Mouse (Mus musculus): ENCODE data around the gene Smyd1. TPM values are rescaled to one million over a fixed set of nuclear protein-coding genes. Genes with fewer than 3 reads are reported as not detected.
A peak's percentile ranks its signal among the peaks of the same experiment; 100 is the strongest.

Gene Smyd1
- 0.31 and 0.52 TPM in 2 replicates for polyA plus RNA-seq (2015; fragmentation: Nextera tagmentation; extraction: Ambion mirVana)

DNA sequence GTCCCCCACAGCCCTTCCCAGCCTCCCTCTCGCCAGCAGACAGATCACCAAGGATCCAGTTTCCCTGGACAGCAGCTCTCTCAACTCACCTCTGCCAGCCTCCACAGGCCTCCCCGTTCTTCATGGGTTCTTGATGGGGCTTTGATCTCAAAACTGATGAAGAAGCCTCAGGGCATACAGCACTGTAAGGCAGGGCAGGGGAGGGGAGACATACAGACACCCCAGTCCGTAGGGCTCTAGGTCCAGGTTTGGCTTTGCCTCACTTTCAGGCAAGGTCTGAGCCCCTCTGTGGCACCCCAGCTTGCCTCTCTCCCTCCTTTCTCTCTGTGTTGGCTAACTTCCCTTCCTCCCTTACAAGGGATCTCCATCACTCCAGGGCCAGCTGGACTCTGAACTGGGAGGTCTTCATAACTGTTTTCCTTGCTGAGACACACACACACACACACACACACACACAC, at the start of gene Smyd1:
Smyd1 (minus strand) TSS at position 408 of the 458 bp plus-strand sequence.

DNA sequence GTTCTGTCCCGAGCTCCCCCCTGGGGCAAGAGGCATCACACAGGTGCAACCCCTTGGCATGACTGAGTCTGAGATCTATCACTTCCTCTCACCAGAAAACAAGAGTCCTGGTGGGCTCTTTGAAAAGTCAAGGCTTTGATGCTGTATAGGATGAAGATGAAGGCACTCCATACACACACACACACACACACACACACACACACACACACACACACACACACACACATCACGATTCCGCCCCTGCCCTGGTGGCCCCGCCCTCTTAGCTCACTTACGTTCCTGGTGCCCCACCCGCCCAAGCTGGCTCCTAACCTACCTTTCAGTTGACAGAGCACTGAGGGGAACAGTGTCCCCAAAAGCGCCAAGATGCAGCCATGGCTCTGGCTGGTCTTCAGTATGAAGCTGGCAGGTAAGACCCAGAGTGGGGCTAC, 473 bp upstream of the Smyd1 start, which contains the start of gene Cd8b1:
Cd8b1 (plus strand) TSS at position 298 of the 431 bp plus-strand sequence.

DNA sequence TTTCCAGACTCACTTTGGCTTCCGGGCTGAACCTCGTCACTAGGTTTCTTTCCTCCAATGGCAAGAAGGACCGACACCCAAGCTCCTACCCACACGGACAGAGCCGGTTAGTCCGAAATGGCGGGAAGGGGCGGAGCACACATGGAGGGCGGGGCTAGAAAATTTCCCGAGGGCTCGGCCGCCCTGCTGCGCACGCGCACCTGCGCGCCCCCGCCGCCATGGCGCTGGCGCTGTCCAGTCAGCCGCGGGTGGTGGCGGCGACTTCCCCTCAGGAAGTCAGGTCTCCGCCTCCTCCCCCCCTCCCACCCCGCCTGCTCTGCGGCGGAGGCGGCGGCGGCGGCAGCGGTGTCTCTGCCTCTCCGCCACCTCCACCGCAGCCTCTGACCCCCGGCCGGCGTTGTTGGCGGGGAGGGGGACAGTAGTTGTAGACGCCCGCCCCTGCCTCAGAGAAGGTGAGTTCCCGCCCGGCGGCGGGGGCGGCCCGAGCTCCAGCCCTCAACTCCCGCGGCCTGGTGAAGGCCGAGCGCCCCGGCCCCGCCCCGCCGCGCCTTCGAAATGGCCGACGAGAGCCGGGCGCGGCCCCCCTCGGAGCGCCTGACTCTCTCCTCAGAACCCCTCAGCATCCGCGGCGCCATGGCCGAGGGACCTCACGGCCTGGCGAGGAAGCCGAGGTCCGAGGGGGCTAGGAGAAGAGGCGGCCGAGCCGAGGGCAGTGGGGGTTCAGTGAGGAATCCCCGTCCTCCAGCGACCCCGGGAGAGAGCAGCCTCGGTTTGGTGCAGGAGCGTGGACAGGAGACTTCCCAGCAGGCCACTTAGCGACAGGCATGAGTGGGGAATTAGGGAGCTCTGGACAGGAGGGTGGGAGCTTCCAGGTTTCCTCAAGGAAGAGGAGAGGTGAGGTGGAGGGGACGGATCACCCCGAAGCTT, 50.4 kb downstream of the Smyd1 start, which contains the start of gene Krcc1:
Krcc1 (plus strand) TSS at position 289 of the 927 bp plus-strand sequence.

DNA sequence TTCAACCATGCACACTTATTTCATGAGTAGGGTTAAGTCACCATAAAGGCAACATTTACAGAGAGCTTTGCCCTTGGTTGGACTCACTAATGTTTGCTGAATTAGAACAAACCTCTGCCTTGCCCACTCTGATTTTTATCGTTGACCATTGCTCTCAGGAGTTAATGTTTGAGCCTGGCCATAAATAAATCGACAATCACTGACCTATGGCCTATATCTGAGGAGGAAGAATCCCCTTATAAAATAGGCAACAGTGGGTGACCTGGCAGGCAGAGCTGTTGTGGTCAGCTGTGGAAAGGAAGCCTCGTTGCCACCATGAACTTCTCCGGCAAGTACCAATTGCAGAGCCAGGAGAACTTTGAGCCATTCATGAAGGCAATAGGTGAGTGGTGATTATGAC, 122.4 kb downstream of the Smyd1 start, which contains the start of gene Fabp1:
Fabp1 (plus strand) TSS at position 216 of the 400 bp plus-strand sequence.

Small RNA genes lying within 50 kb of the gene (microRNA-seq; reads per million reads assigned to microRNA genes)
- 17.3 reads per million, percentile 25 among the genes with 10 or more reads in this experiment for gene Mir8112

Other genes starting within 250 kb of the Smyd1 start
- 7.3 and 8.3 TPM in 2 replicates for gene Thnsl2, start 177.8 kb downstream of the Smyd1 start, polyA plus RNA-seq (2015; fragmentation: Nextera tagmentation; extraction: Ambion mirVana)
- gene Fabp1, start 122.4 kb downstream of the Smyd1 start, polyA plus RNA-seq (2015; fragmentation: Nextera tagmentation; extraction: Ambion mirVana): 2.6 and 7.7 TPM in 2 replicates
- gene Krcc1, start 50.6 kb downstream of the Smyd1 start, polyA plus RNA-seq (2015; fragmentation: Nextera tagmentation; extraction: Ambion mirVana): 60.7 and 71.5 TPM in 2 replicates
- gene Cd8b1, start 555 bp upstream of the Smyd1 start, polyA plus RNA-seq (2015; fragmentation: Nextera tagmentation; extraction: Ambion mirVana): 0.08 TPM in 1 of 2 replicates, not detected in the other
- not detected in 2 replicates for gene Cd8a, start 51.2 kb upstream of the Smyd1 start, polyA plus RNA-seq (2015; fragmentation: Nextera tagmentation; extraction: Ambion mirVana)
- gene Rmnd5a, start 118.4 kb upstream of the Smyd1 start, polyA plus RNA-seq (2015; fragmentation: Nextera tagmentation; extraction: Ambion mirVana): 8.5 and 8.8 TPM in 2 replicates
- 16.4 and 18.8 TPM in 2 replicates for gene Rnf103, start 171.7 kb upstream of the Smyd1 start, polyA plus RNA-seq (2015; fragmentation: Nextera tagmentation; extraction: Ambion mirVana)
- gene Chmp3, start 221.6 kb upstream of the Smyd1 start, polyA plus RNA-seq (2015; fragmentation: Nextera tagmentation; extraction: Ambion mirVana): 84.3 and 98.8 TPM in 2 replicates

Data from urinary bladder, postnatal 0 days (tissue).